Mouse (Mus musculus): ENCODE results near the gene Gpatch8. TPM values are rescaled to one million over a fixed set of nuclear protein-coding genes. Genes with fewer than 3 reads are reported as not detected.

The Gpatch8 gene
- polyA plus RNA-seq (2014; fragmentation: Nextera tagmentation; extraction: Ambion mirVana) = 45.4 and 46.1 TPM in 2 replicates

GRCm38 (mm10) chr11:102556031-102556715 lies at the start of gene Gpatch8:
Gene Gpatch8 (minus strand): TSS chr11:102556392.
- H3K27ac ChIP-seq (ENCODE audit: low read depth, low read length) = peak within 1 kb of the TSS; percentile 87
- DNase-seq (ENCODE audit: low spot score) (peak; percentile 99), ATAC-seq (ENCODE audit: insufficient read depth, low FRiP score, low TSS enrichment) (peak; percentile 93)
- peak within 1 kb of the TSS; percentile 83 for H3K4me3 ChIP-seq (ENCODE audit: low read depth, low read length)
- peak within 1 kb of the TSS; percentile 48 for H3K4me2 ChIP-seq (ENCODE audit: low read depth)
- no peaks in the 10 kb centered on the region for H3K36me3 ChIP-seq (ENCODE audit: control insufficient read depth, insufficient read depth, low read length)
- under 1% methylated on average over 49 of the region's 55 CpGs for WGBS
- no peaks in the 10 kb centered on the region for H3K9me3 ChIP-seq (ENCODE audit: control insufficient read depth, low read length)
- peak within 1 kb of the TSS; percentile 96 for H3K9ac ChIP-seq (ENCODE audit: low read length)
- peaks cover 11% of the 10 kb centered on the region for H3K4me1 ChIP-seq (ENCODE audit: control insufficient read depth, insufficient read depth, low read length)
- H3K27me3 ChIP-seq (ENCODE audit: control insufficient read depth, insufficient read depth, low read length) = no peaks in the 10 kb centered on the region

- ATAC-seq (ENCODE audit: insufficient read depth, low FRiP score, low TSS enrichment) (peak; percentile 31), DNase-seq (ENCODE audit: low spot score) (no peak)
- under 1% methylated on average over 74 of the region's 74 CpGs for WGBS
- Histone ChIP-seq H3K4me2 (ENCODE audit: low read depth) (peak overlapping the region; percentile 83), H3K9me3 (ENCODE audit: control insufficient read depth, low read length) (no peaks in the 10 kb centered on the region), H3K9ac (ENCODE audit: low read length) (peak overlapping the region; percentile 97), H3K36me3 (ENCODE audit: control insufficient read depth, insufficient read depth, low read length) (no peaks in the 10 kb centered on the region), H3K4me1 (ENCODE audit: control insufficient read depth, insufficient read depth, low read length) (peaks cover 22% of the 10 kb centered on the region), H3K27ac (ENCODE audit: low read depth, low read length) (peak overlapping the region; percentile 98), H3K4me3 (ENCODE audit: low read depth, low read length) (peak overlapping the region; percentile 77), H3K27me3 (ENCODE audit: control insufficient read depth, insufficient read depth, low read length) (no peaks in the 10 kb centered on the region)
Measured at GRCm38 (mm10) chr11:102604777-102605552, 48.8 kb upstream of the Gpatch8 start.

- Histone ChIP-seq H3K9me3 (ENCODE audit: control insufficient read depth, low read length) (no peaks in the 10 kb centered on the region), H3K9ac (ENCODE audit: low read length) (peak within 1 kb of the TSS; percentile 97), H3K4me2 (ENCODE audit: low read depth) (peak within 1 kb of the TSS; percentile 83), H3K4me3 (ENCODE audit: low read depth, low read length) (peak within 1 kb of the TSS; percentile 77), H3K27me3 (ENCODE audit: control insufficient read depth, insufficient read depth, low read length) (no peaks in the 10 kb centered on the region), H3K27ac (ENCODE audit: low read depth, low read length) (peak within 1 kb of the TSS; percentile 98), H3K4me1 (ENCODE audit: control insufficient read depth, insufficient read depth, low read length) (peaks cover 13% of the 10 kb centered on the region), H3K36me3 (ENCODE audit: control insufficient read depth, insufficient read depth, low read length) (no peaks in the 10 kb centered on the region)
- peak; percentile 99 for DNase-seq (ENCODE audit: low spot score)
- WGBS = 0% methylated on average over 17 of the region's 31 CpGs
- peak; percentile 88 for ATAC-seq (ENCODE audit: insufficient read depth, low FRiP score, low TSS enrichment)
Measured at GRCm38 (mm10) chr11:102604010-102604584, 47.9 kb upstream of the Gpatch8 start, which contains the start of gene Fzd2. Gene Fzd2 (plus strand): TSS chr11:102604396.

- H3K27ac ChIP-seq (ENCODE audit: low read depth, low read length) = peak overlapping the region; percentile 98
Measured at GRCm38 (mm10) chr11:102603496-102603850, 47.3 kb upstream of the Gpatch8 start.

GRCm38 (mm10) chr11:102602816-102603495 lies 46.8 kb upstream of the Gpatch8 start:
- 2% methylated on average over 13 of the region's 13 CpGs for WGBS
- no peaks in the 10 kb centered on the region for H3K27me3 ChIP-seq (ENCODE audit: control insufficient read depth, insufficient read depth, low read length)
- peak overlapping the region; percentile 98 for H3K27ac ChIP-seq (ENCODE audit: low read depth, low read length)
- peaks cover 2% of the 10 kb centered on the region; the same call in 1 of the 2 replicates for H3K4me1 ChIP-seq (ENCODE audit: control insufficient read depth, insufficient read depth, low read length)
- ATAC-seq (ENCODE audit: insufficient read depth, low FRiP score, low TSS enrichment) = no peak
- no peak for DNase-seq (ENCODE audit: low spot score)
- H3K4me3 ChIP-seq (ENCODE audit: low read depth, low read length) = peak overlapping the region; percentile 77
- H3K36me3 ChIP-seq (ENCODE audit: control insufficient read depth, insufficient read depth, low read length) = no peaks in the 10 kb centered on the region
- H3K4me2 ChIP-seq (ENCODE audit: low read depth) = peak overlapping the region; percentile 83
- H3K9me3 ChIP-seq (ENCODE audit: control insufficient read depth, low read length) = no peaks in the 10 kb centered on the region
- H3K9ac ChIP-seq (ENCODE audit: low read length) = peak overlapping the region; percentile 61

More at GRCm38 (mm10) chr11:102603496-102603850, 47.3 kb upstream of the Gpatch8 start:
- Histone ChIP-seq H3K9me3 (ENCODE audit: control insufficient read depth, low read length) (no peaks in the 10 kb centered on the region), H3K36me3 (ENCODE audit: control insufficient read depth, insufficient read depth, low read length) (no peaks in the 10 kb centered on the region), H3K27me3 (ENCODE audit: control insufficient read depth, insufficient read depth, low read length) (no peaks in the 10 kb centered on the region), H3K4me2 (ENCODE audit: low read depth) (peak overlapping the region; percentile 83), H3K4me3 (ENCODE audit: low read depth, low read length) (peak overlapping the region; percentile 77), H3K4me1 (ENCODE audit: control insufficient read depth, insufficient read depth, low read length) (peaks cover 7% of the 10 kb centered on the region), H3K9ac (ENCODE audit: low read length) (peak overlapping the region; percentile 61)
- WGBS = under 1% methylated on average over 10 of the region's 10 CpGs
- ATAC-seq (ENCODE audit: insufficient read depth, low FRiP score, low TSS enrichment) (peak; percentile 52), DNase-seq (ENCODE audit: low spot score) (peak; percentile 82)

GRCm38 (mm10) chr11:102599912-102600311 lies 43.7 kb upstream of the Gpatch8 start:
- WGBS = 90% methylated on average over 3 of the region's 3 CpGs
- H3K4me1 ChIP-seq (ENCODE audit: control insufficient read depth, insufficient read depth, low read length) = peaks cover 13% of the 10 kb centered on the region
- no peak overlapping the region for H3K9ac ChIP-seq (ENCODE audit: low read length)
- no peak overlapping the region for H3K27ac ChIP-seq (ENCODE audit: low read depth, low read length)
- no peak for DNase-seq (ENCODE audit: low spot score)
- no peak overlapping the region for H3K4me2 ChIP-seq (ENCODE audit: low read depth)
- no peaks in the 10 kb centered on the region for H3K36me3 ChIP-seq (ENCODE audit: control insufficient read depth, insufficient read depth, low read length)
- ATAC-seq (ENCODE audit: insufficient read depth, low FRiP score, low TSS enrichment) = no peak
- H3K4me3 ChIP-seq (ENCODE audit: low read depth, low read length) = no peak overlapping the region
- no peaks in the 10 kb centered on the region for H3K27me3 ChIP-seq (ENCODE audit: control insufficient read depth, insufficient read depth, low read length)
- no peaks in the 10 kb centered on the region for H3K9me3 ChIP-seq (ENCODE audit: control insufficient read depth, low read length)

- H3K27ac ChIP-seq (ENCODE audit: low read depth, low read length) = peak overlapping the region; percentile 84
- 0 out of 2 replicates have a peak overlapping the region, but pooled peaks have one; percentile 5 for H3K4me2 ChIP-seq (ENCODE audit: low read depth)
- H3K9ac ChIP-seq (ENCODE audit: low read length) = peak overlapping the region; percentile 12; the same call in 1 of the 2 replicates
- H3K9me3 ChIP-seq (ENCODE audit: control insufficient read depth, low read length) = no peaks in the 10 kb centered on the region
- 7% methylated on average over 4 of the region's 4 CpGs for WGBS
- H3K36me3 ChIP-seq (ENCODE audit: control insufficient read depth, insufficient read depth, low read length) = no peaks in the 10 kb centered on the region
- H3K4me3 ChIP-seq (ENCODE audit: low read depth, low read length) = 0 out of 2 replicates have a peak overlapping the region, but pooled peaks have one; percentile 3
- ATAC-seq (ENCODE audit: insufficient read depth, low FRiP score, low TSS enrichment) (peak; percentile 75; the same call in 1 of the 2 replicates), DNase-seq (ENCODE audit: low spot score) (peak; percentile 77)
- H3K27me3 ChIP-seq (ENCODE audit: control insufficient read depth, insufficient read depth, low read length) = no peaks in the 10 kb centered on the region
- H3K4me1 ChIP-seq (ENCODE audit: control insufficient read depth, insufficient read depth, low read length) = peaks cover 18% of the 10 kb centered on the region
Measured at GRCm38 (mm10) chr11:102595341-102595820, 39.2 kb upstream of the Gpatch8 start.

- WGBS = 92% methylated on average over 3 of the region's 3 CpGs
- DNase-seq (ENCODE audit: low spot score) (no peak), ATAC-seq (ENCODE audit: insufficient read depth, low FRiP score, low TSS enrichment) (no peak)
- Histone ChIP-seq H3K4me3 (ENCODE audit: low read depth, low read length) (no peak overlapping the region), H3K4me1 (ENCODE audit: control insufficient read depth, insufficient read depth, low read length) (peaks cover 1% of the 10 kb centered on the region; the same call in 1 of the 2 replicates), H3K27me3 (ENCODE audit: control insufficient read depth, insufficient read depth, low read length) (no peaks in the 10 kb centered on the region), H3K9ac (ENCODE audit: low read length) (no peak overlapping the region), H3K4me2 (ENCODE audit: low read depth) (no peak overlapping the region), H3K9me3 (ENCODE audit: control insufficient read depth, low read length) (no peaks in the 10 kb centered on the region), H3K36me3 (ENCODE audit: control insufficient read depth, insufficient read depth, low read length) (no peaks in the 10 kb centered on the region), H3K27ac (ENCODE audit: low read depth, low read length) (no peak overlapping the region)
Measured at GRCm38 (mm10) chr11:102587554-102587953, 31.4 kb upstream of the Gpatch8 start.

Data from neural tube, embryonic 11.5 days (tissue).